Mouse (Mus musculus): ENCODE results near the gene Gm15319.
"Not testable (repeated sequence)": the region's sequence is repeated elsewhere in the genome, so short reads cannot be mapped to it uniquely, and the experiment has no call there.

The Gm15319 gene

GRCm38 (mm10) chr8:20363110-20363509 lies at the start of gene Gm15319:
TSS of gene Gm15319 (minus strand) at chr8:20363210.
- in situ Hi-C loops (cut with MboI; ENCODE audit: low pct_unique_long_range_greater_than_20kb in 1 of 2, low sequenced_read_pairs in 2 of 2, unreplicated experiment in 1 of 2), result not testable (repeated sequence)

GRCm38 (mm10) chr8:20410355-20410754 lies 47.3 kb upstream of the Gm15319 start:
- in situ Hi-C loops (cut with MboI; ENCODE audit: low pct_unique_long_range_greater_than_20kb in 1 of 2, low sequenced_read_pairs in 2 of 2, unreplicated experiment in 1 of 2), result not testable (repeated sequence)

GRCm38 (mm10) chr8:20408441-20409030 lies 45.5 kb upstream of the Gm15319 start:
- in situ Hi-C loops (cut with MboI; ENCODE audit: low pct_unique_long_range_greater_than_20kb in 1 of 2, low sequenced_read_pairs in 2 of 2, unreplicated experiment in 1 of 2), result not testable (repeated sequence)

GRCm38 (mm10) chr8:20389363-20389739 lies 26.3 kb upstream of the Gm15319 start:
- in situ Hi-C loops (cut with MboI; ENCODE audit: low pct_unique_long_range_greater_than_20kb in 1 of 2, low sequenced_read_pairs in 2 of 2, unreplicated experiment in 1 of 2), result not testable (repeated sequence)

- in situ Hi-C loops (cut with MboI; ENCODE audit: low pct_unique_long_range_greater_than_20kb in 1 of 2, low sequenced_read_pairs in 2 of 2, unreplicated experiment in 1 of 2), result not testable (repeated sequence)
These were observed 25.8 kb upstream of the Gm15319 start for GRCm38 (mm10) chr8:20388706-20389362.

- in situ Hi-C loops (cut with MboI; ENCODE audit: low pct_unique_long_range_greater_than_20kb in 1 of 2, low sequenced_read_pairs in 2 of 2, unreplicated experiment in 1 of 2), result not testable (repeated sequence)
These were observed 24.2 kb upstream of the Gm15319 start for GRCm38 (mm10) chr8:20387121-20387794.

- in situ Hi-C loops (cut with MboI; ENCODE audit: low pct_unique_long_range_greater_than_20kb in 1 of 2, low sequenced_read_pairs in 2 of 2, unreplicated experiment in 1 of 2), result not testable (repeated sequence)
These were observed 22.0 kb upstream of the Gm15319 start for GRCm38 (mm10) chr8:20384990-20385389.

- in situ Hi-C loops (cut with MboI; ENCODE audit: low pct_unique_long_range_greater_than_20kb in 1 of 2, low sequenced_read_pairs in 2 of 2, unreplicated experiment in 1 of 2), result not testable (repeated sequence)
These were observed 21.1 kb upstream of the Gm15319 start for GRCm38 (mm10) chr8:20384131-20384530.

GRCm38 (mm10) chr8:20382146-20382545 lies 19.1 kb upstream of the Gm15319 start:
- in situ Hi-C loops (cut with MboI; ENCODE audit: low pct_unique_long_range_greater_than_20kb in 1 of 2, low sequenced_read_pairs in 2 of 2, unreplicated experiment in 1 of 2), result not testable (repeated sequence)

- in situ Hi-C loops (cut with MboI; ENCODE audit: low pct_unique_long_range_greater_than_20kb in 1 of 2, low sequenced_read_pairs in 2 of 2, unreplicated experiment in 1 of 2), result not testable (repeated sequence)
These were observed 18.6 kb upstream of the Gm15319 start for GRCm38 (mm10) chr8:20381637-20382036.

- in situ Hi-C loops (cut with MboI; ENCODE audit: low pct_unique_long_range_greater_than_20kb in 1 of 2, low sequenced_read_pairs in 2 of 2, unreplicated experiment in 1 of 2), result not testable (repeated sequence)
These were observed 18.2 kb upstream of the Gm15319 start for GRCm38 (mm10) chr8:20381239-20381620.

- in situ Hi-C loops (cut with MboI; ENCODE audit: low pct_unique_long_range_greater_than_20kb in 1 of 2, low sequenced_read_pairs in 2 of 2, unreplicated experiment in 1 of 2), result not testable (repeated sequence)
These were observed 17.7 kb upstream of the Gm15319 start for GRCm38 (mm10) chr8:20380590-20381238.

GRCm38 (mm10) chr8:20379650-20380436 lies 16.8 kb upstream of the Gm15319 start:
- in situ Hi-C loops (cut with MboI; ENCODE audit: low pct_unique_long_range_greater_than_20kb in 1 of 2, low sequenced_read_pairs in 2 of 2, unreplicated experiment in 1 of 2), result not testable (repeated sequence)

- in situ Hi-C loops (cut with MboI; ENCODE audit: low pct_unique_long_range_greater_than_20kb in 1 of 2, low sequenced_read_pairs in 2 of 2, unreplicated experiment in 1 of 2), result not testable (repeated sequence)
These were observed 16.0 kb upstream of the Gm15319 start for GRCm38 (mm10) chr8:20378786-20379649.

GRCm38 (mm10) chr8:20378353-20378752 lies 15.3 kb upstream of the Gm15319 start:
- in situ Hi-C loops (cut with MboI; ENCODE audit: low pct_unique_long_range_greater_than_20kb in 1 of 2, low sequenced_read_pairs in 2 of 2, unreplicated experiment in 1 of 2), result not testable (repeated sequence)

GRCm38 (mm10) chr8:20375698-20376097 lies 12.7 kb upstream of the Gm15319 start:
- in situ Hi-C loops (cut with MboI; ENCODE audit: low pct_unique_long_range_greater_than_20kb in 1 of 2, low sequenced_read_pairs in 2 of 2, unreplicated experiment in 1 of 2), result not testable (repeated sequence)

GRCm38 (mm10) chr8:20356386-20356785 lies 6.6 kb downstream of the Gm15319 start:
- in situ Hi-C loops (cut with MboI; ENCODE audit: low pct_unique_long_range_greater_than_20kb in 1 of 2, low sequenced_read_pairs in 2 of 2, unreplicated experiment in 1 of 2), result not testable (repeated sequence)

- in situ Hi-C loops (cut with MboI; ENCODE audit: low pct_unique_long_range_greater_than_20kb in 1 of 2, low sequenced_read_pairs in 2 of 2, unreplicated experiment in 1 of 2), result not testable (repeated sequence)
These were observed 9.4 kb downstream of the Gm15319 start for GRCm38 (mm10) chr8:20353579-20353978.

All from mouse embryonic stem cell (cell line).